Mouse (Mus musculus) hindbrain, embryonic 15.5 days (tissue): ENCODE results near the gene Hbb-y. TPM values are rescaled to one million over a fixed set of nuclear protein-coding genes. Genes with fewer than 3 reads are reported as not detected.

Experiments
- ATAC-seq: fragments of 200-750 bp; cut with Nextera tagmentation; 2 replicates; pipeline ENCODE4 v1.8.0; 2017; ENCODE audit warnings: low read depth, moderate number of reproducible peaks, moderate TSS enrichment; ENCODE audit not compliant: low FRiP score
- H3K27ac ChIP-seq: fragments of 300-500 bp; sonication (generic); replicated peaks from 2 replicates; pipeline ENCODE4 v1.5.1; 2015; ENCODE audit warnings: mild to moderate bottlenecking, inconsistent platforms
- H3K27me3 ChIP-seq: fragments of 300-500 bp; sonication (generic); 2 replicates; pipeline ENCODE4 v1.6.1; 2015; ENCODE audit warnings: control low read depth, inconsistent platforms
- H3K36me3 ChIP-seq: fragments of 300-500 bp; sonication (generic); 2 replicates; pipeline ENCODE4 v1.6.1; 2015; ENCODE audit warnings: control low read depth, inconsistent platforms
- H3K4me1 ChIP-seq: fragments of 300-500 bp; sonication (generic); replicated peaks from 2 replicates; pipeline ENCODE4 v1.6.1; 2015; ENCODE audit warnings: control low read depth, inconsistent platforms
- H3K4me2 ChIP-seq: fragments of 300-500 bp; sonication (generic); 2 replicates; pipeline ENCODE4 v1.6.1; 2015; ENCODE audit warnings: moderate library complexity, mild to moderate bottlenecking, inconsistent platforms
- H3K4me3 ChIP-seq: fragments of 300-500 bp; sonication (generic); 2 replicates; pipeline ENCODE4 v1.5.1; 2015; ENCODE audit warnings: mild to moderate bottlenecking, inconsistent platforms
- H3K9ac ChIP-seq: fragments of 300-500 bp; sonication (generic); 2 replicates; pipeline ENCODE4 v1.6.1; 2015; ENCODE audit warnings: inconsistent platforms
- H3K9me3 ChIP-seq: fragments of 300-500 bp; sonication (generic); 2 replicates; pipeline ENCODE4 v1.6.1; 2016; ENCODE audit warnings: control low read depth, inconsistent platforms
- WGBS: fragments of 180-500 bp; shearing (Covaris S2); methylation state at CpG from one replicate; pipeline ENCODE4 v1.1.7; 2015; 5-methylcytosine and 5-hydroxymethylcytosine counted together
- polyA plus RNA-seq: library from polyadenylated mRNA; unstranded; fragments of >200 nt; fragmentation: Nextera tagmentation; extraction: Ambion mirVana; gene quantifications from 2 replicates; pipeline ENCODE4 v1.2.1, GENCODE M21; 2015

Gene Hbb-y
- polyA plus RNA-seq = 123 and 187 TPM in 2 replicates

DNA sequence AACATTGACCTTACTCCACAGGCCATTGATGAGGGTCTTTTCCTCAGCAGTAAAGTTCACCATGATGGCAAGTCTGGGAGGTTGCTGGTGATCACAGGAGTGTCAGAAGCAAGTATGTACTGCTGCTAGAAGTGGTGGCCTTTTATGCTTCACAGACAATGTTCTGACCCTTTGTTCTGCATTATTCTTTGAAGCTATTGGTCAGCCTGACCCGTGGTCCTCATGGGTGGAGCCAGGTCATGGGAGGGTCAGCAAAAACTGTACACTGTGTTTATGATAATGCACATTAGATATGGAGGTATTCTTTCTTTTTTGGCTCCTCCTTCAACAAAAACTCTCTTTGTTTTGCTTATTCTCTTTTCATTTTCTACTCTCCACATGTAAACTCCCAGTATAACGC is at the start of gene Hbb-y:
Hbb-y (minus strand) TSS at position 127 of the 400 bp plus-strand sequence.
- 65% methylated on average over 2 of the region's 2 CpGs for WGBS
- ATAC-seq = no peak
- no peaks in the 10 kb centered on the region for H3K27me3 ChIP-seq
- no peak within 1 kb of the TSS for H3K4me2 ChIP-seq
- no peak within 1 kb of the TSS for H3K9ac ChIP-seq
- no peak within 1 kb of the TSS for H3K27ac ChIP-seq
- H3K36me3 ChIP-seq = no peaks in the 10 kb centered on the region
- no peaks in the 10 kb centered on the region for H3K4me1 ChIP-seq
- no peaks in the 10 kb centered on the region for H3K9me3 ChIP-seq
- no peak within 1 kb of the TSS for H3K4me3 ChIP-seq

DNA sequence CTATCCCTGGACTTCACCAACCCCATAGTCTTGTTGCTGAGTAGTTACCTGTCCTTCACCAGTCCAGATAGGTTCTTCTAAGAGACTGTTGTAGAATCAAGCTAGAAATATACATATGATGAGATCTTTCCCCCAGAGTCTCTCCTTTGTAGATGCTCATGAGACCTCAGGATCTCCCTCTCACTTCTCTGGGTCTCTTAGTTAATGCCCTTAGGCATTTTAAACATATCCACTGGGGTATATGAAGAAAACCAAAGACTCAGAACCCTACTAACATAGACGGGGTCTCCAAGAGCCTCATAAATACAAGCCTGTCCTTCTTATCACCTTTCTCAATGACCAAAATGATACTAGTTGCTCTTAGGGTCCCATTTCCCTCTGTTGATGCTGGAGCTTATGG is 41.4 kb upstream of the Hbb-y start, which contains the start of gene Olfr64:
Olfr64 (minus strand) TSS at position 101 of the 400 bp plus-strand sequence.
- no peak within 1 kb of the TSS for H3K27ac ChIP-seq
- H3K36me3 ChIP-seq = no peaks in the 10 kb centered on the region
- no peak within 1 kb of the TSS for H3K4me3 ChIP-seq
- H3K9me3 ChIP-seq = no peaks in the 10 kb centered on the region
- WGBS = 86% methylated on average over 1 of the region's 1 CpGs
- H3K4me1 ChIP-seq = no peaks in the 10 kb centered on the region
- H3K4me2 ChIP-seq = no peak within 1 kb of the TSS
- no peaks in the 10 kb centered on the region for H3K27me3 ChIP-seq
- H3K9ac ChIP-seq = no peak within 1 kb of the TSS
- ATAC-seq = no peak

DNA sequence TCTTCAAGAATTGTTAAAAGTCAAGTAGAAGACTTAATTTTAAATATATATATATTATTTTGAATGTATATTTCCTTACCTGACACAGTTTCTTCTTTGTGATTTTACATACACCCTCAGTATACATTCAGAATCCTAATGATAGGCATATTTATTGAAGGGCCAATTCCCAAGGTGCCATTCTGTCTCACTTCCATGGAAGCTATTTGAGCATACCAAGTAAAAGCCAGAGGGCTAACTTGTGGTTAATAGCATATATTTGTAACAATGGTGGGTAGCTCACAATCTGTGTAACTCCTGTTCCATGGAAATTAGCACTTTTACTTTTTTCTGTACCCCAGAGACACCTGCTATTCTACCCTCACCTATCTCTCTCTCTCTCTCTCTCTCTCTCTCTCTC is 33.1 kb upstream of the Hbb-y start, which contains the start of gene Olfr66:
Olfr66 (minus strand) TSS at position 101 of the 400 bp plus-strand sequence.
- H3K4me2 ChIP-seq = no peak within 1 kb of the TSS
- no peaks in the 10 kb centered on the region for H3K27me3 ChIP-seq
- ATAC-seq = no peak
- H3K27ac ChIP-seq = no peak within 1 kb of the TSS
- H3K36me3 ChIP-seq = no peaks in the 10 kb centered on the region
- H3K9me3 ChIP-seq = no peaks in the 10 kb centered on the region
- H3K4me1 ChIP-seq = no peaks in the 10 kb centered on the region
- H3K4me3 ChIP-seq = no peak within 1 kb of the TSS
- H3K9ac ChIP-seq = no peak within 1 kb of the TSS

DNA sequence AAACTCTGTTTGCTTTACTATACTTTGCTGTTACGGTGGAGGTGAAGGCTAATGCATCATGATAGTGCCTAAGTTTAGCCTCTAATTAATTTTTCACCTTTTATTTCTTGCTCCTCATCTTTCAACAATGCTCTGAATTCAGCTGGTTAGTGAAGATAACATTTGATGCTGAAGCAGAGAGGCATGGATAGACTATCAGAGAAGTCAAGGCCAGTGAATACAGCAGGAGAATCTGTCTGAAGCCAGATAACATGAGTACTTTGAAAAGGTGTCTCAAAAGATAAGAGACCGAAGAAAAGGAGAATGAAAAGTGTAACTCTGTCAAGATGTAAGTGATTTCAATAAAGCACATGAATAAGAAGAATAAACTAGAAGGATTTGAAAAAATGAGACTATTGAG is 24.1 kb upstream of the Hbb-y start:
- H3K9ac ChIP-seq = no peak overlapping the region
- H3K4me1 ChIP-seq = no peaks in the 10 kb centered on the region
- H3K4me2 ChIP-seq = no peak overlapping the region
- no peaks in the 10 kb centered on the region for H3K27me3 ChIP-seq
- no peak overlapping the region for H3K27ac ChIP-seq
- H3K9me3 ChIP-seq = no peaks in the 10 kb centered on the region
- 89% methylated on average over 2 of the region's 2 CpGs for WGBS
- no peak for ATAC-seq
- no peak overlapping the region for H3K4me3 ChIP-seq
- no peaks in the 10 kb centered on the region for H3K36me3 ChIP-seq

DNA sequence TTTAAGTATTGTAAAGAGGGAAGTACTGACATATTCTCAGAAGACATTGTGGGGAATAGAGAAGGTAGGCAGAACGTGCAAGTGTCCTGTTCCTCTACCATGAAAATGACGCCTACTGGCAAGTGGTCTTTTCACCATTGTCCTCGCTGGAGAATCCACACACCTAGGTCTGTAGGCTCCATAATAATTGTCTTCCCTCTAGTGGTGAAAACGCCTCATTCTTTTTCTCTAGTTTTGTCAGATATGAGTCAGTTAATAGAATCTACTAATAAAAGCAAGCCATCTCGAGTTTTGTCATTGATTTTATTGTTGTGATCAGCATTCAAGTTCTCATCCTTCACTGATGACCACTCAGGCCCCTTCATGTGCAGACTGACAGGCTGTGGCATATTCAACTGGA is 21.4 kb upstream of the Hbb-y start:
- no peak for ATAC-seq
- no peaks in the 10 kb centered on the region for H3K4me1 ChIP-seq
- H3K9ac ChIP-seq = no peak overlapping the region
- no peak overlapping the region for H3K27ac ChIP-seq
- no peaks in the 10 kb centered on the region for H3K27me3 ChIP-seq
- WGBS = 56% methylated on average over 5 of the region's 5 CpGs
- no peak overlapping the region for H3K4me2 ChIP-seq
- H3K4me3 ChIP-seq = no peak overlapping the region
- H3K36me3 ChIP-seq = no peaks in the 10 kb centered on the region
- no peaks in the 10 kb centered on the region for H3K9me3 ChIP-seq

DNA sequence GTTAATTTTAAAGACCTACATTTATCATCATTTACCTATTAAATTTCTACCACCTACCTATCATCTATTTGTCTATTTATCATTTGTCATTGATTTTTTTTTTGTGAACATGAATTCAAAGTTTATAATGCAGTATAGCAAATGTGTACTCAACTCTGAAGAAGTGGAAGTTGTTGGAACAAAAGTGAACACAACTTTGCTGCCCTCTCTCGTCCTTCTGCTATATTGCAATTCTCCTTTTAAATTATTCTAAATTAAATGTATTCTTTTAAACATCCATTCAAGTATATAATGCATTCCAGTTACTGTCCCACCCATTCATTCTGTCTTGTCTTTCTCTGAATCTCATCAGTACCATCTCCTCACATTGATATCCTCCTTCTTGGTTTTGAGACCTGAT is 20.0 kb upstream of the Hbb-y start:
- Histone ChIP-seq H3K36me3 (no peaks in the 10 kb centered on the region), H3K4me3 (no peak overlapping the region), H3K9me3 (no peaks in the 10 kb centered on the region), H3K4me1 (no peaks in the 10 kb centered on the region), H3K4me2 (no peak overlapping the region), H3K27me3 (no peaks in the 10 kb centered on the region), H3K9ac (no peak overlapping the region), H3K27ac (no peak overlapping the region)
- WGBS = 20% methylated on average over 1 of the region's 1 CpGs
- no peak for ATAC-seq

DNA sequence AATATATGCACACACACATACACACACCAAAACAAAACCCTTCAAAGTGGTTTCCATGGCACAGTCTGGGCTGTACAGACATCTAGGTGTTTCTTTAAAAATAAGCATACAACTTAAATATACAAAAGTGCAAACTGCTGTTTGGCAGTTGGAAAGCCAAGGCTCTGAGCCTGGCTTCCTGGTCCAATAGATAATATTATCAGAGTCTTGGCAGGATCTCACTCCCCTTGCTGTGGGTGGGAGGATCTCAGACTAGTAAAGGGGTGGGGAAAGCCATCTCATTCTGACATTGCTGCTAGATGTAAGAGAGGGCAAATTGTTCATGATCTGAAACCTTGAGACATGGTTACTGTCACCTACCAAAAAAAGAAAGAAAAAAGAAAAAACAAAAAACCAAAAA is 17.7 kb upstream of the Hbb-y start:
- Histone ChIP-seq H3K4me3 (no peak overlapping the region), H3K27me3 (no peaks in the 10 kb centered on the region), H3K9ac (no peak overlapping the region), H3K4me2 (no peak overlapping the region), H3K27ac (no peak overlapping the region), H3K4me1 (no peaks in the 10 kb centered on the region), H3K9me3 (no peaks in the 10 kb centered on the region), H3K36me3 (no peaks in the 10 kb centered on the region)
- no peak for ATAC-seq

DNA sequence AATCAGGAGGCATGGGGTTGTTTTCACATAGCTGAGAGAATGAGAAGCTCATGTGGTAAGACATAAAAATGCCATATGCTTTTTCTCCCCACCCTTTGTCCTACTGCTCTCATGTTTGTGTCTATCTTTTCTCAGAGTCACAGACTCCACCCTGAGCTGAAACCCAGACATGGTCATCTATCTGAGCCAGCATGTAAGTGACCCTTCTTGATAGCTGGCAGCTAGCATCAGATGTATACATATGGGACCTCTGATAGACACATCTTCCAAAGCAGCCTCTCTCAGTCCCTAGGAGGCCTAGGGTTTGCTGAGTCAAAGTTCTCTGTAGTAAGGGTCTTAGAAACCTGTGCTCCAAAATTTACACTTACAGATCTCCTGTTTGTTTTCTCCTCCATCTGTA is 12.7 kb upstream of the Hbb-y start:
- ATAC-seq = no peak
- Histone ChIP-seq H3K27me3 (no peaks in the 10 kb centered on the region), H3K27ac (no peak overlapping the region), H3K4me1 (no peaks in the 10 kb centered on the region), H3K4me2 (no peak overlapping the region), H3K4me3 (no peak overlapping the region), H3K9ac (no peak overlapping the region), H3K9me3 (no peaks in the 10 kb centered on the region), H3K36me3 (no peaks in the 10 kb centered on the region)

DNA sequence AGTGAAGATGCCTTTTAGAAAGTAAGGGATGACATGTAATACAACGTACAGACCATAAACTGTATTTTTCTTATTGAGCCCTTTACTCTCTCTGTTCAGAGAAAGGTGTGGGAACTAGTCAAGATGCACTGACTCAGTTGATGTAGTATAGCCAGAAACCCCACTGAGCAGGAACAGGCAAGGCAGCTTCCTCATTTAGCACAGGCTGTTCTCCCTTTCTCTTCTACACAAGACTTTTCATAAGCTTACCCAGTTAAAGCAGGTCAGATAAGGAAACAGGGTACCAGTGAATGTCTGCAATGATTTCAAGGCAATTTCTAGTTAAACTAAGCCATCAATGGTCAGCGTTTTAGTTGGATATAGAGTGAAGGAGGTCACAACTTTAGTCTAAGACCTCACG is 8.5 kb upstream of the Hbb-y start:
- no peaks in the 10 kb centered on the region for H3K9me3 ChIP-seq
- H3K27ac ChIP-seq = no peak overlapping the region
- no peak overlapping the region for H3K4me3 ChIP-seq
- 83% methylated on average over 3 of the region's 3 CpGs for WGBS
- no peak overlapping the region for H3K4me2 ChIP-seq
- no peak for ATAC-seq
- no peaks in the 10 kb centered on the region for H3K4me1 ChIP-seq
- H3K36me3 ChIP-seq = no peaks in the 10 kb centered on the region
- no peaks in the 10 kb centered on the region for H3K27me3 ChIP-seq
- H3K9ac ChIP-seq = no peak overlapping the region

DNA sequence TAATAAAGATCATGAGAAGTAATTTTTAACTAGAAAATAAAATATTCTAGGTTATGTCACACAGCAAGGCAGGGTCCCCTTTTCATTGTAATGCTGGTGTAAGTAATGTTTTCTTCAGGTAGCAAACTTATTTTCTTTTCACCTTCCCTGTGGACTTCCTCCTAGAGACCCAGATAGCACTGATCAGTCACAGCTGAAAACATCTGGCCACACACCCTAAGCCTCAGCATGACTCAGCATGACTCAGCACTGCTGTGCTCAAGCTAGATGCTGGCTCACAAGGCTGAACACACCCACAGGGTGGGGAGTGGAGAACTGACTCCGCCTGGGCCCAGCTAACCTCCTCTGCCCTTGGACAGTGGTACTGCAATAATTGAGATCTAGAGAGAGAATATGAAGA is 7.8 kb upstream of the Hbb-y start:
- Histone ChIP-seq H3K4me2 (no peak overlapping the region), H3K9me3 (no peaks in the 10 kb centered on the region), H3K4me3 (no peak overlapping the region), H3K4me1 (no peaks in the 10 kb centered on the region), H3K27me3 (no peaks in the 10 kb centered on the region), H3K9ac (no peak overlapping the region), H3K36me3 (no peaks in the 10 kb centered on the region), H3K27ac (no peak overlapping the region)
- WGBS = 71% methylated on average over 1 of the region's 1 CpGs
- ATAC-seq = no peak

DNA sequence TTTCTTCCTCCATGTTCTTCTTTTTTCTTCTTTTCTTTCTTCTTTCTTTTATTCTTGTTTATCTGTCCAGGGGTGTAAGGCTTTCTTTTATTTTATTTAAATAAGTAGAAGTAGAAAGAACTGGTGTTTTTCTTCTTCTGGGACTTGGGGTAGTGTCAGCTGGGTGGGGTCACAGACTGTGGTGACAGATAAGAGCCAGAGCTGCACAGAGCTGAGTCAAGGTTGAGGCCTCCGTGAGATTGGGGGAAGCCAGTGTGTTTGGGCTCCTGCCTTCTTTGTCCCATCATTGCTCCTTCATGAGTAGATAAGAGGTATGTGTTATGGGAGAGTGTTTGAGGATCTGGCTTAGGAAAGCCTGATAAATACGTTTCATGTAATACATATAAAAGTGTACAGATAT is 6.1 kb upstream of the Hbb-y start:
- Histone ChIP-seq H3K9me3 (no peaks in the 10 kb centered on the region), H3K4me1 (no peaks in the 10 kb centered on the region), H3K4me2 (no peak overlapping the region), H3K4me3 (no peak overlapping the region), H3K27ac (no peak overlapping the region), H3K9ac (no peak overlapping the region), H3K27me3 (no peaks in the 10 kb centered on the region), H3K36me3 (no peaks in the 10 kb centered on the region)
- 80% methylated on average over 2 of the region's 2 CpGs for WGBS
- ATAC-seq = no peak

DNA sequence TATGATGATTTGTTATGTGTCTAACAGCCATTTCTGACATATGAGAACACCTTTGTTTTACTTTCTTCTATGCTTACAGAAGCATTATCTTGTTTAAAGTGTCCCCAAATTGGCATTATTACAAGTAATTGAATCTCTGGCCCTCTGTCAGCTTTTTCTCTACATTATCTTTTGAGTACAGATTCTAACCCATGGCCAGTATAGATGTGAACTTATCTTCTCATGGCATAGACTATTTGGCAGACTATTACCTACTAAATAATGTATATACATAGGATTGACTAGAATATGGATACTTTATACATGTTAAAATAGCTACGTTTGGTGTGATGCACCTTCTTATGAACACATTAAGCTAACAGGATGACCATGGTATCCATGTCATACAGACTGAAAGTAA is 1.7 kb upstream of the Hbb-y start:
- no peak overlapping the region for H3K9ac ChIP-seq
- ATAC-seq = no peak
- H3K4me1 ChIP-seq = no peaks in the 10 kb centered on the region
- no peak overlapping the region for H3K27ac ChIP-seq
- no peaks in the 10 kb centered on the region for H3K27me3 ChIP-seq
- no peak overlapping the region for H3K4me3 ChIP-seq
- no peaks in the 10 kb centered on the region for H3K9me3 ChIP-seq
- no peak overlapping the region for H3K4me2 ChIP-seq
- no peaks in the 10 kb centered on the region for H3K36me3 ChIP-seq
- WGBS = 71% methylated on average over 1 of the region's 1 CpGs

DNA sequence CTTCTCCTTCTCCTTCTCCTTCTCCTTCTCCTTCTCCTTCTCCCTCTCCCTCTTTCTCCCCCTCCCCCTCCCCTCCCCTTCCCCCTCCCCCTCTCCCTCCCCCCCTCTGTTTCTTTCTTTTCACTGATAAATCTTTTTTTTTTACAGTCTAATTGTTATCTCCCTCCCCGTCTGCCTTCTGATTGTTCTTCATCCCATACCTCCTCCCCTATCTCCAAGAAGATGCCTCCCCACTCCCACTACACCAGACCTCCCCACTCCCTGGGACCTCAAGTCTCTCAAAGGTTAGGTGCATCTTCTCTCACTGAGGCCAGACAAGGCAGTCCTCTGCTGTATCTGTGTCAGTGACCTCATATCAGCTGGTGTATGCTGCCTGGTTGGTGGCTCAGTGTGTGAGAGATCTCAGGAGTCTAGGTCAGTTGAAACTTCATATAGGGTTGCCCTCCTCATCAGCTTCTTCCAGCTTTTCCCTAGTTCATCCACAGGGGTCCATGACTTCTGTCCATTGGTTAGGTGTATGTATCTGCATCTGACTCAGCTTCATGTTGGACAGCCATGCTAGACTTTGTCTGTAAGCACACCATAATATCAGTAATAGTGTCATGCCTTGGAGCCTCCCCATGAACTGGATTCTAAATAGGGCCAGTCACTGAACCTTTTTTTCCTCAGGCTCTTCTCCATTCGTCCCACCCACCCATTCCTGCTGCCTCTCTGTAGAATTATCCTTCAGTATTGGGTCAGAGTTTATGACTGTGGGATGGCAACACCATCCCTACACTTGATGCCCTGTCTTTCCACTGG is 8.3 kb downstream of the Hbb-y start:
- H3K36me3 ChIP-seq = no peaks in the 10 kb centered on the region
- ATAC-seq = no peak
- H3K4me1 ChIP-seq = no peaks in the 10 kb centered on the region
- 67% methylated on average over 2 of the region's 2 CpGs for whole genome bisulfite sequencing
- no peak overlapping the region for H3K9ac ChIP-seq
- no peak overlapping the region for H3K4me2 ChIP-seq
- no peak overlapping the region for H3K4me3 ChIP-seq
- H3K9me3 ChIP-seq = no peaks in the 10 kb centered on the region
- H3K27me3 ChIP-seq = no peaks in the 10 kb centered on the region
- no peak overlapping the region for H3K27ac ChIP-seq
